Mouse (Mus musculus) layer of hippocampus, postnatal 25 days (tissue): ENCODE measurements at regions not wholly inside any gene's neighbourhood (a gene's known extent, or its start where the extent isn't known, plus 50 kb on each side); places are given as distances from the start of the nearest gene placed in this dataset.

Experiments used
- DNase-seq, 2 experiments: peaks; one replicate each; pipeline ENCODE4 v3.0.0; 2022; ENCODE audit warnings: mixed read lengths in 2 of 2, low spot score in 1 of 2; ENCODE audit errors: extremely low spot score in 1 of 2

- no peak for DNase-seq
Measured at GRCm38 (mm10) chr2:128427181-128427880, 163.7 kb upstream of the Spdye4c start.

GRCm38 (mm10) chr2:128428154-128428553 is 162.9 kb upstream of the Spdye4c start:
- no peak for DNase-seq

GRCm38 (mm10) chr2:128428651-128429633 is 162.1 kb upstream of the Spdye4c start:
- no peak for DNase-seq

- no peak for DNase-seq
Measured at GRCm38 (mm10) chr2:128429786-128430185, 161.2 kb upstream of the Spdye4c start.

GRCm38 (mm10) chr2:128430776-128431291 is 160.2 kb upstream of the Spdye4c start:
- DNase-seq, result no peak

GRCm38 (mm10) chr2:128431751-128432150 is 159.3 kb upstream of the Spdye4c start:
- DNase-seq, result no peak

- no peak for DNase-seq
Measured at GRCm38 (mm10) chr2:128432741-128433140, 158.3 kb upstream of the Spdye4c start.

GRCm38 (mm10) chr2:128433553-128434081 is 157.4 kb upstream of the Spdye4c start:
- DNase-seq, result no peak

GRCm38 (mm10) chr2:128434200-128434977 is 156.6 kb upstream of the Spdye4c start:
- no peak for DNase-seq

GRCm38 (mm10) chr2:128436378-128436777 is 154.6 kb upstream of the Spdye4c start:
- DNase-seq, result no peak

GRCm38 (mm10) chr2:128437698-128438097 is 153.3 kb upstream of the Spdye4c start:
- no peak for DNase-seq

- no peak for DNase-seq
Measured at GRCm38 (mm10) chr2:128438161-128438822, 152.7 kb upstream of the Spdye4c start.

GRCm38 (mm10) chr2:128438897-128439296 is 152.1 kb upstream of the Spdye4c start:
- DNase-seq, result no peak

GRCm38 (mm10) chr2:128444599-128445011 is 146.4 kb upstream of the Spdye4c start:
- no peak for DNase-seq

- no peak for DNase-seq
Measured at GRCm38 (mm10) chr2:128445443-128445842, 145.6 kb upstream of the Spdye4c start.

GRCm38 (mm10) chr2:128449294-128449693 is 141.7 kb upstream of the Spdye4c start:
- no peak for DNase-seq

- DNase-seq, result no peak
Measured at GRCm38 (mm10) chr2:128450045-128450444, 141.0 kb upstream of the Spdye4c start.

GRCm38 (mm10) chr2:128451554-128452239 is 139.3 kb upstream of the Spdye4c start:
- DNase-seq, result no peak

GRCm38 (mm10) chr2:128452582-128452981 is 138.4 kb upstream of the Spdye4c start:
- no peak for DNase-seq
